Mouse (Mus musculus) embryo, embryonic 9.5 days (tissue): ENCODE data around the gene Gm9125.
"Not testable (repeated sequence)": the region's sequence is repeated elsewhere in the genome, so short reads cannot be mapped to it uniquely, and the experiment has no call there.

Experiments used
- DNase-seq: peaks from one replicate; pipeline ENCODE4 v3.0.0-alpha.2; 2017; ENCODE audit errors: extremely low spot score

Gm9125 gene

DNA sequence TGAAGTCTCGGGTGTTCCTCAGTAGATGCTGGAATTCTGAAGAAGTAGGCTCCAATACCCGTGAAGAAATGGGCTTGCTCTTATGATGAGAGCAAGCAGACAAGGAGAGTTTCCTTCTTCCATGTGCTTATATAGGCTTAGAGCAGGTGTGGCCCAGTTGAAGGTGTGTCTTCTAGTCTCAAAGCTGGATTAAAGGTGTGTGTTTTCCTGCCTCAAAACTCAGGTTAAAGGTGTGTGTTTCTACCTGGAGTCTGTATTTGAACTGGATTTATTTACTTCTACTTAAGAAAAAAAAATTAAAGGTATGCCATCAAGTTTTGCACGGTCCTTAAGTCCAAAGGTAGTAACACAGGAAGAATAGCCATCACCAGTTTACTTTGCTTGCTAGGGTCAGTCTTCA lies at the start of gene Gm9125:
TSS of gene Gm9125 (minus strand) at position 101 of the 400 bp plus-strand sequence.
- not testable (repeated sequence) for DNase-seq

DNA sequence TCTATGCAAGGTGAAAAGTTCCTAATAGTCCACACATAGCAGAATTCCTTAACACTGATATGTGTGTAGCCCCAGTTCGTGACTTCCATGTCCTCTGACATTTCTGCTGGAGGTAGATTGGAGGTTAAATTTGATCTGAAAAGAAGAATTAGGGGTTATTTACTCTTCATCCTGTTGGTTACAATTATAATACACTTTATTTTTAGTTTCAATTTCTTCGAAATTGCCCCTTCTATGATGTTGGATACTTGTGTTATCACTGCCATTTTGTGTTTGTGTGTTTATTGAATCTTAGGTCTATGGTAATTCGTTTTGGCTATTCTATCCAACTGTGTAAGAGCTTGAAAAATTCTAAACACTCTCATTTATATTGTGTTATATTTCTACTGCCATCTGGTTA lies 17.9 kb upstream of the Gm9125 start, which contains the start of gene Gm10697:
TSS of gene Gm10697 (minus strand) at position 101 of the 400 bp plus-strand sequence.
- not testable (repeated sequence) for DNase-seq

DNA sequence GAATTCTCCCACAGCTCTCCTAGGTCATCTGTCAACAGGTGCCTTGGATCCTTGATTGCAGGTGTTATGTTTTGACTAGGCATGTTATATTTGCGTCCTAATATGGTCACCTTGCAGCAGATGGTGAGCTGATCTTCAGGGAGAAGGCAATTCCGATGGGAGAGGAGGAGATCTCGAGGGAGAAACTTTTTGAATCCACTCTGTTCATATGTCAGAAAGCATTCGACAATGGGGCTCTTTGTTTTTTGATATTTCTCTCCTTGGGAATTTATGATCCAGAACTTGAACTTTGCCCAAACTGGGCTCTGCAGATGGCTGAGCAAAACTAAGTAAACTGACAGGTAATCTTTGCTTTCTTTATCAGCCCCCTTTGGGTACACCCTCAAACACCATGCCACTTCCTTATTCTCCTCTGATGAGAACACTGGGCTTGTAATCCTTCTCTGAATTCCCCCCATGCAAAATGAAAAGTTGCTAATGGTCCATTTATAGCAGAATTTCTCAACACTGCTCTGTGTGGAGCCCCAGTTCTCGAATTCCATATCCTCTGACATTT lies 5.0 kb downstream of the Gm9125 start:
- not testable (repeated sequence) for DNase-seq

DNA sequence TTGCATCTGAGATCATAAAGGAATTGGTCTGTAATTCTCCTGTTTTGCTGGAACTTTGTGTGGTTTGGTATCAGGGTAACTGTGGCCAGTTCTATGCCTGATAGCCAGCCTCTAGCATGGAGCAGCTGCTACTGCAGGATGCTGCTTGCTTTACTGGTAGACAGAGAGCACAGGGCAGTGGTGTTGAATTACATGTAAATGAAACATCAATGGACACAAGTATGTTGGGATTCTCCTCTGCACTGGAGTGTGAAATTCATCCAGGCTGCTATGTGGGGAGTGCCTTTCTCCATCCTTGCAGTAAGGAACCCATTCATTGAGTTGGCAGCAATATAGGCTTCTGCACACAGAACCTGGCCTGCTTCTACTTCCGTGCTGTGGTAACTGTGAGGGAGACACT lies 16.4 kb downstream of the Gm9125 start:
- DNase-seq, result not testable (repeated sequence)

DNA sequence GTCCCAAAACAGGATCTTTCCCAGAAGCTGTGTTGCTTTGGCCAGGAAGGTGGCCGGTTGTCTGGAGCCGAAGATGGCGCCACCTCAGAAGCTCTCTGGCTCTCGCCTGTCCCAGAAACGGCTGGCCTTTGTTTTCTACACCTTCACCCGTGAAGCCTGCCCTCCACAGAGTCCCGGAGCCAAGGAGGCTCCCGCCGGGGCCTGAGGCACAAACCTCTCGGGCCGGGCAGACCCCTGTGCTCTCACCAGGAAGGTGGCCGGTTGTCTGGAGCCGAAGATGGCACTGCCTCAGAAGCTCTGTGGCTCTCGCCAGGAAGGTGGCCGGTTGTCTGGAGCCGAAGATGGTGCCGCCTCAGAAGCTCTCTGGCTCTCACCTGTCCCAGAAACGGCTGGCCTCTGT lies 20.3 kb downstream of the Gm9125 start:
- DNase-seq, result not testable (repeated sequence)
